Mouse (Mus musculus): ENCODE measurements around the gene Dand5. TPM values are rescaled to one million over a fixed set of nuclear protein-coding genes. Genes with fewer than 3 reads are reported as not detected.

Gene Dand5
- total RNA-seq, 2 experiments from 2014 or later, result 8.0 to 9.6 TPM

GRCm38 (mm10) chr8:84775621-84776113 is 47.0 kb downstream of the Dand5 start:
- no peak for DNase-seq (ENCODE audit: low spot score in 2 of 2)
- intact Hi-C loops (cut with DNase I), result no loop called here

DNA sequence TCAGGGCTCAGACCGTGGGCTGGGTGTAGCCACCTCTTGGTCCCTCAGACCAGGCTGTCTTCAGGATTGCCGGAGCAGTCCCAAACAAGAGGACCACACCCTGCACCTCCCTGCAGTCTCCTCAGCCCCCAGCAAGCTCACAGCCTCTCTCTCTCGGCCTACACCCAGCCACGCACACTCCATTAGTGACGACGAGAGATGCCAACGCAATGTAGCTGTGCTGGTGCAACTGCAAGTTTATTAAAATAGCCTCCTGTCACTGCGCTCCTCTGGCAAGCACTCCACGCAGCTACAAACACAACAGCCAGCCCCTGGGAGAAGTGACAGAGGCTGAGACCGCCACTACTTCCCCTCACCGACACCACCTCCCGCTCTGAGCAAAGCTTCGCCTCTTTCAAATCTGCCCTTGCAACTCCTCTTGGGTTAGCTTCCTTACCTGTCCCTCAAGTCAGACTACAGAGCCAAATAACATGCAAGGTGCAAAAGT is 47.5 kb downstream of the Dand5 start:
- DNase-seq (ENCODE audit: low spot score in 2 of 2), result peak; percentile 66 to 82

DNA sequence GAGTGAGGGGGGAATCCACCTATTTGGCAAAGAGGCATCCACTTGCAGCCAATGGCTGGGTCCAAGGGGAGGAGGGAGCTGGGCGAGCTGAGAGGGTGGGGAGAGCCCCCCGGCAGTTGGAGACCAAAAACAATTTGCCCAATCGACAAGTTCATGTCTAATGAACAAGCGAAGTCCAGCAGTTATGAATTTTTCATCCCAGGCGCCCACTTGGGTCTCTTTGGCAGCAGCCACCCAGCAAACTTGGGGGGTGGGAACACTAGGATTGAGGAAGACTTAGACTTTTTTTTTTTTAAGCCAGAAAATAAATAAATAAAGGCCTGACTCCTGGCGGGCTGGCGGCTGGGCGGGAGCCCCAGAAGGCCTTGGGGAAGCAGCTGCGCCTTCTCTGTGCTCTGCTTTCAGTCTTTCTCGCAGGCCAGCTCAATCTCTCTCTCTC is 48.1 kb downstream of the Dand5 start:
- peak in 1 of 2 experiments; percentile 50 for DNase-seq (ENCODE audit: low spot score in 2 of 2)
- intact Hi-C loops (cut with DNase I), result no loop called here

More for the DNA sequence above, 47.5 kb downstream of the Dand5 start:
- intact Hi-C loops (cut with DNase I), result no loop called here

DNA sequence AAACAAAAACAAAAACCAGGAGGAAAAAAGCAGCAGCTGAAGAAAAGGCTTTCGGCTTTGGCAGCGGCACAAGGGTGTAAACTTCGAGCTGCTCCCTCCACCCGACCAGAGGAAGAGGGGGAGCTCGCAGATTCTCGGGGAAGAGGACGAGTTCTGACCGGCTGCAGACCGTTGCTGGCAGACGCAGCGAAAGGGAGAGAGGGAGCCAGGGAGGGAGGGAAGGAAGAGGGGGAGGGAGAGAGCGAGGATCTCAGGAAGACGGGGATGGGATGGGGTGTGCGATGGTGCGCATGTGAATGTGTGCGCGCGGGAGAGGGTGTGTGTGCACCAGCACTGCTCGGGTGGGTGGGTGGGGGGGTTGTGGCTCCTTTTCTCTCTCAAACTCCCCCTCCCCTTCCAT is 48.8 kb downstream of the Dand5 start:
- intact Hi-C loops (cut with DNase I), result no loop called here
- peak; percentile 82 to 92 for DNase-seq (ENCODE audit: low spot score in 2 of 2)

- DNase-seq (ENCODE audit: low spot score in 2 of 2), result peak in 1 of 2 experiments; percentile 51
- intact Hi-C loops (cut with DNase I), result no loop called here
Measured at GRCm38 (mm10) chr8:84773304-84773703, 49.3 kb downstream of the Dand5 start.

DNA sequence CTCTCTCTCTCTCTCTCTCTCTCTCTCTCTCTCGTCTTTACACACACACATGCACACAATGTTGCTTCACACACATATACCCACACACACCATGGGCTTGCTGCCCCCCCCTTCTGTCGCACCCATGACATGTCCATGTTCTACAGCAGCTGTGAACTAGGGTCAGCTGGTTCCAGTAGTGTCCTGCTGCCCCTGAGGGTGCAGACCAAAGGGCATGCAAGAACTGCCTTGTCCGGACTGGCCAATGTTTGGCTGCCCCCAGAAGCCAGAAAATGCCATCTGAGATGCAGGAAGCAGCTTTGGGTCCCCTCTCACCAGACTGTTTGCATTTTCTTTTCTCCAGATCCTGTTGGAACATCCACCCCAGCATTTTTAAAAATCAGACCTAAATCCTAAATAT is 50.0 kb downstream of the Dand5 start:
- DNase-seq (ENCODE audit: low spot score in 2 of 2), result no peak
- intact Hi-C loops (cut with DNase I), result no loop called here

- intact Hi-C loops (cut with DNase I), result no loop called here
- DNase-seq (ENCODE audit: low spot score in 2 of 2), result peak in 1 of 2 experiments; percentile 45
Measured at GRCm38 (mm10) chr8:84771941-84772378, 50.7 kb downstream of the Dand5 start.

- no peak for DNase-seq (ENCODE audit: low spot score in 2 of 2)
- intact Hi-C loops (cut with DNase I), result no loop called here
Measured at GRCm38 (mm10) chr8:84771000-84771687, 51.5 kb downstream of the Dand5 start.

- intact Hi-C loops (cut with DNase I), result no loop called here
- no peak for DNase-seq (ENCODE audit: low spot score in 2 of 2)
Measured at GRCm38 (mm10) chr8:84770100-84770953, 52.3 kb downstream of the Dand5 start.

DNA sequence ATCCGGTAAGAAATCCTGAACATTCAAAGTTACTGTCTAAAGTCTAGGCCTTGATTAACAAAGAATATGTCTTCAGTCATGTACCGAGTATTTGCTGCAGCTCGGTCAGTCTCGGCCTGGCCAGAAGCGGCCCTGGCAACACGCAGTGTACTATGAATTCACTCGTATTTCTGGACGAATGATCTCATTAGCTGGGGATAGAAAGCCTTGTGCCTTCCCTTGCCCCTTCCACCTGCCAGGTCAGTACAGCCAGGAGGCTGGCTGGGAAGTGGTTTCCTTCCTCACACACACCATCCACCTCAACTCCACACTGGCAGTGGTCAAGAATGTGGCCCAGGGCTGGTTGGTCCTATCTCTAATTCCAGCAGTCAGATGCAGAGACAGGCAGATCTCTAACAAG is 53.3 kb downstream of the Dand5 start:
- DNase-seq (ENCODE audit: low spot score in 2 of 2), result no peak
- intact Hi-C loops (cut with DNase I), result loop anchor here (10.0 kb wide), 1 partner anchor 755 kb away; the partner anchor contains the start of gene 2210011C24Rik

GRCm38 (mm10) chr8:84768343-84769095 is 54.1 kb downstream of the Dand5 start:
- intact Hi-C loops (cut with DNase I), result loop anchor here (10.0 kb wide), 1 partner anchor 754 kb away; the partner anchor contains the start of gene 2210011C24Rik
- no peak for DNase-seq (ENCODE audit: low spot score in 2 of 2)

GRCm38 (mm10) chr8:84767221-84767620 is 55.4 kb downstream of the Dand5 start:
- intact Hi-C loops (cut with DNase I), result loop anchor here (10.0 kb wide), 1 partner anchor 752 kb away; the partner anchor contains the start of gene 2210011C24Rik

GRCm38 (mm10) chr8:84766422-84766821 is 56.2 kb downstream of the Dand5 start:
- intact Hi-C loops (cut with DNase I), result loop anchor here (10.0 kb wide), 1 partner anchor 752 kb away; the partner anchor contains the start of gene 2210011C24Rik
- DNase-seq (ENCODE audit: low spot score in 2 of 2), result no peak

More at GRCm38 (mm10) chr8:84767221-84767620, 55.4 kb downstream of the Dand5 start:
- no peak for DNase-seq (ENCODE audit: low spot score in 2 of 2)

DNA sequence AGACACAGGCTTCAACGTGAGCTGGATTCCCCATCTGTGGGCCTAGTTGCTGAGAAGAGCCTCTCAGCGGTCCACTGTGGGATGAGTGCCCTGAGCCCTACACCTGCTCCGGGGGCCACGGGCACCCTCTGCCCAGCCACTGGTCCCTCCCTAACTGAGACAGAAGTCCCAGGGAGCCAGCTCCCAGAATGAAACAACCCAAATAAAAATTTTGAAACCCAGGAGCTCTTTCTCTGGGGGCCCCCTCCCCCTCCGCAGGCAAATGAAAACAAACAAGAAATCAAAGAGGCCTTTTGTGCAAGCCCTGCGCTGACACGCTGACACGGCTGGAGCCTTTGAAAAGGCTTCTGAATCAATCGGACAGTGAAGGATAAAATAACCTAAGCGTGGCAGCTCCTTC is 57.0 kb downstream of the Dand5 start:
- intact Hi-C loops (cut with DNase I), result loop anchor here (10.0 kb wide), 1 partner anchor 751 kb away; the partner anchor contains the start of gene 2210011C24Rik
- DNase-seq (ENCODE audit: low spot score in 2 of 2), result no peak

Small RNA genes lying within 50 kb of the gene (microRNA-seq; reads per million reads assigned to microRNA genes)
- 12.4 to 12.5 reads per million in 2 experiments for gene Mir7069

Other genes starting within 250 kb of the Dand5 start
- gene Ier2, start 160.0 kb downstream of the Dand5 start, total RNA-seq (2021), result 10 to 100 TPM; 12.6 to 14.8 TPM
- gene Trmt1, start 136.5 kb downstream of the Dand5 start, total RNA-seq (2021), result 10 to 100 TPM; 89.3 to 96.7 TPM
- gene Nacc1, start 135.0 kb downstream of the Dand5 start, total RNA-seq (2021), result 10 to 100 TPM; 90.2 to 91.9 TPM
- gene Lyl1, start 121.4 kb downstream of the Dand5 start, total RNA-seq (2021), result 1 to 10 TPM; 2.7 to 4.3 TPM
- gene G430095P16Rik, start 99.8 kb downstream of the Dand5 start, total RNA-seq (2021), result not detected
- gene Nfix, start 22.5 kb downstream of the Dand5 start, total RNA-seq (2021), result 100 to 1,000 TPM; 402 to 429 TPM
- 10 to 100 TPM; 23.4 to 23.6 TPM for gene Gadd45gip1, start 8.7 kb upstream of the Dand5 start, total RNA-seq (2021)
- gene Rad23a, start 17.8 kb upstream of the Dand5 start, total RNA-seq (2021), result 10 to 100 TPM; 59.5 to 72.0 TPM
- gene Calr, start 24.1 kb upstream of the Dand5 start, total RNA-seq (2021), result 100 to 1,000 TPM; 495 to 553 TPM
- 10 to 100 TPM; 50.1 to 51.6 TPM for gene Farsa, start 34.2 kb upstream of the Dand5 start, total RNA-seq (2021)
- 10 to 100 TPM; 11.5 to 13.4 TPM for gene Syce2, start 49.3 kb upstream of the Dand5 start, total RNA-seq (2021)
- 10 to 100 TPM; 36.5 to 38.9 TPM for gene Gcdh, start 71.1 kb upstream of the Dand5 start, total RNA-seq (2021)
- not detected for gene Klf1, start 79.1 kb upstream of the Dand5 start, total RNA-seq (2021)
- 1 to 10 TPM; 2.9 TPM for gene Dnase2a, start 85.7 kb upstream of the Dand5 start, total RNA-seq (2021)
- 100 to 1,000 TPM; 139 to 146 TPM for gene Mast1, start 114.5 kb upstream of the Dand5 start, total RNA-seq (2021)
- 1 to 10 TPM; 1.6 to 2.1 TPM for gene Rtbdn, start 124.2 kb upstream of the Dand5 start, total RNA-seq (2021)
- gene Gm49661, start 146.6 kb upstream of the Dand5 start, total RNA-seq (2021), result not detected
- gene Prdx2, start 146.8 kb upstream of the Dand5 start, total RNA-seq (2021), result 100 to 1,000 TPM; 402 to 429 TPM
- gene Rnaseh2a, start 146.9 kb upstream of the Dand5 start, total RNA-seq (2021), result 10 to 100 TPM; 38.1 to 52.0 TPM
- gene Junb, start 155.9 kb upstream of the Dand5 start, total RNA-seq (2021), result 10 to 100 TPM; 51.5 to 65.4 TPM
- gene Hook2, start 167.8 kb upstream of the Dand5 start, total RNA-seq (2021), result 1 to 10 TPM; 7.5 to 8.1 TPM
- not detected for gene Best2, start 191.7 kb upstream of the Dand5 start, total RNA-seq (2021)
- 100 to 1,000 TPM; 116 to 117 TPM for gene Asna1, start 202.5 kb upstream of the Dand5 start, total RNA-seq (2021)
- gene Trir, start 204.0 kb upstream of the Dand5 start, total RNA-seq (2021), result 100 to 1,000 TPM; 128 to 146 TPM
- 100 to 1,000 TPM; 165 to 171 TPM for gene Tnpo2, start 214.1 kb upstream of the Dand5 start, total RNA-seq (2021)
- gene Fbxw9, start 237.2 kb upstream of the Dand5 start, total RNA-seq (2021), result 10 to 100 TPM; 38.3 to 39.9 TPM
- not detected for gene Gm5741, start 245.2 kb upstream of the Dand5 start, total RNA-seq (2021)
- 10 to 100 TPM; 57.9 to 67.6 TPM for gene Dhps, start 248.9 kb upstream of the Dand5 start, total RNA-seq (2021)